Mouse (Mus musculus) adrenal gland, adult (tissue): ENCODE results near the gene Sprr2i.
A peak's percentile ranks its signal among the peaks of the same experiment; 100 is the strongest.

ENCODE experiments used
- DNase-seq, 2 experiments: peaks; one replicate each; pipeline ENCODE4 v3.0.0; 2022 to 2023; ENCODE audit warnings: low spot score in 1 of 2; ENCODE audit not compliant: inconsistent age in 2 of 2

The Sprr2i gene

DNA sequence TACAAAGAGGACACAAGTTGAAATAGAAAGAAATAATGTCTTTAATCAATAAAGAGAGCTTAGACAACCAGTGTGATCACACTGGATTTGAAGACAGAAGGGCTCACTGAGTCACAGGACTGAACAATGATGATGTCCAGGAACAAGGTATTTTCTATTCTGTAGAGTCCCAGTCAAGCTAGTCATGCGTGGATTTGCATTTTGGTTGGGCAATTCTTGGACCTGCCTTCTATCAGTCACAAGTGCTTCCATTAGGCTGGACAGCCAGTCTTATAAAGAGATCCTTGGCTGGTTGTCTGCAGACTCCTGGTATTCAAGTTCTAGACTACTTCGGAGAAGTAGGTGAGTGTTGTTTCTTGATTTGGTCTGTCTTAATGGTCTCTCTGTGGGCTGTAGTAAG lies at the start of gene Sprr2i:
Sprr2i (plus strand) TSS at position 301 of the 400 bp plus-strand sequence.
- no peak for DNase-seq

DNA sequence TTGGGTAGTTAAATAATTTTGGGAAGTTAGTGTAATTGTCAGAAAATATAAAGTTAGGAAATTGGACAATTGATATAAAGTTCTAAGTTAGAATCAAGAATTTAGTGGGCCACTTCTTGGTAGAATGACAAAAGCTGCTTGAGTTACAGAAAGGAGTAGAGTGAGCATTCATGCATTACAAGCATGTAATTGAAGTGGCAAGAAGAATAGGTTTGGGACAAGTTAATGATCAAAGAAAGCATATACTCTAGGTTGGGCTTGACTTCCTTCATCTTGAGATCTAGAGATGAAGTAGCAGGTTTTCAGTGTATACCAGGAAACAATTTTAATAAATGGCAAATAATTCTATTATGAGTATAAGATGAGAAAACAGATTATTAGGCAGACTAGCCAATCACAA lies 46.2 kb upstream of the Sprr2i start:
- DNase-seq: no peak

DNA sequence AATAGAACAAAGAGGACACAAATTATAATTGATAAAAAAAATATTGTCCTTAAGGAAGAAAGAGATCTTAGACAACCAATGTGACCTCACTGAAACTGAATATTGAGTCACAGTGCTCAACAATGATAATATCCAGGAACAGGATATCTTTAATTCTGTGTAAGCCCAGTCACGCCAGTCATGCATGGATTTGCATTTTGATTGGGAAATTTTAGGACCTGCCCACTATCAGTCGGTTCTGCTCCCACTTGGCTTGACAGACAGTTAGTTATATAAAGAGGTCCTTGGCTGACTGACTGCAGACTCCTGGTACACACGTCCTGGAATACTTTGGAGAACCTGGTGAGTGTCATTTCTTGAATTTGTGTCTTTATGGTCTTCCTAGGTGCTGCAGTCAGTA lies 42.9 kb upstream of the Sprr2i start, which contains the start of gene Sprr2f:
Sprr2f (plus strand) TSS at position 301 of the 400 bp plus-strand sequence.
- no peak for DNase-seq

DNA sequence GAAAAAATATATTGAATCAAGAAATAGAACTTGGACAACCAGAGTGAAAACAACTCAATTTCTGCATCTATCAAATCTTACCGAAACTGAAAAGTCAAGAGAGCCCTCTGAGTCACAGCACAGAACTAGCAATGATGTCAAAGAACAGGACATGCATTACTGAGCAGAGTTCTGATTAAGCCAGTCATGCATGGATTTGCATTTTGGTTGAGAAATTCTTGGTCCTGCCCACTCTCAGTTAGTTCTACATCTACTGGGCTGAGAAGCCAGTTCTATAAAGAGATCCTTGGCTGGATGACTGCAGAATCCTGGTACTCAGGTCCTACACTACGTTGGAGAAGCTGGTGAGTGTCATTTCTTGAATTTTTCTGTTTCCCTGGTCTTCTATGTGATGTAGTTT lies 34.2 kb upstream of the Sprr2i start:
- no peak for DNase-seq

DNA sequence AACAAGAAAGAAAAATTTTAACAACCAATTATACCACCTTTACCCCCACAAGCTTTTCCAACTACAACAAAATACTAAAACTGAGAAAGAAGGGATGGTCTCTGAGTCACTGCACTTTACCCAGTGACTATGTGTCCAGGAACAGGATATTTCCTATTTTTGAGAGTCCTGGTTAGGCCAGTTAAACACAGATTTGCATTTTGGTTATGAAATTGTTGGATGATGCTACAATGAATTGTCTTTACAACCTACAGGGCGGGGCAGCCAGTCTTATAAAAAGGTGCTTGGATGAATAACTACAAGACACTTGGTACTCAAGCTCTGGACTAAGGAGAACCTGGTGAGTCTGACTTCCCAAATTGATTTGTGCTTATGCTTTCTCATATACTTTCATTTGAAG lies 22.4 kb upstream of the Sprr2i start, which contains the start of gene Sprr2h:
Sprr2h (plus strand) TSS at position 301 of the 400 bp plus-strand sequence.
- DNase-seq: no peak

DNA sequence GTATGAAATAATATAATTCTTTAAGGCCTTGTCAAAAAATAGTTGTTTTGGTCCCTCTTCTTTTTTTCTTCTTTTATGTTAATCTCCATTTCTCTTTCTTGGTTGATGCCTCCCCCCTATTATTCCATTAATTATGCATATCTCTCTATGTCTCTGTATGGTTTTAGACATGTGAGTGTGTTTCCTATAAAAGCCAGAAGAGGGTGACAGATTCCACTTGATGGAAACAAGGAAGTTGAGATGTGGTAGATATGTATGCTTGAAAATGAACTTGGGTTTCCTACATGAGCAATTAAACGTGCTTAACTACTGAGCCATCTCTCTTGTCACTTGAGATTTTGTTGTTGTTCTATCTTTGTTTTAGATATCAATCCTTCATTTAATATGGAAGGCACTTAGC lies 13.5 kb upstream of the Sprr2i start:
- DNase-seq: peak in 1 of 2 experiments; percentile 48

DNA sequence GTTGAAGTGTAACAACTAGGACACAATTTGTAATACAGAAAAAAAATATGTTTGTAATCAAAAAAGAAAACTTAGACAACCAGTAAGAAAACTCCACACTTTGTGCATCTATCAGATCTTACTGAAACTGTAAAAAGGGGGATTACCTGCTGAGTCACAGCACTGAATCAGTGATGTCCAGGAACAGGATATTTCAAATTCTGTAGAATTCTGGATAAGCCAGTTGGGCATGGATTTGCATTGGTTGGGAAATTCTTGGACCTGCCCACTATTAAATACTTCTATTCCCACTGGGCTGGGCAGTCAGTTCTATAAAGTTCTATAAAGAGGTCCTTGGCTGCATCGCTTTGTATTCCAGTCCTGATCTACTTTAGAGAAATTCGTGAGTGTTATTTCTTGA lies 10.0 kb downstream of the Sprr2i start, which contains the start of gene Sprr2j-ps:
Sprr2j-ps (plus strand) TSS at position 301 of the 400 bp plus-strand sequence.
- no peak for DNase-seq

DNA sequence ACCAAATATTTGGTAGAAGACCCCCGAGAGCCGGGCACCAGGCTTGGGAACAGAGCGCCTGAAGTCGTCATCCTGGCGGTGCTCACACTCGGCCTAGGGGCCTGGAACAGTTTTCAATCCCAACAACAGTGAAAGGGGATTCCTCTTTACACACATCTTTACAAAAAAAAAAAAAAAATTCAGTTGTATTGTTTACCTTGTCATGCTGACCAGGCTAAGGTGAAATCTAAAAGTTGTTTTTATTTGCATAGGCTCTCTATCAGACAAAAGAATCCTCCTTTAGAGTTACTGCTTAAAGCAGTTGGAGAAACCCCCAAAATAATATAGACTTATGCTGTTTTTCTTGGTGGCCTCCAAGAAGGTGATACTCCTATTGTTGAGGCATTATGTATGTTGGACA lies 21.5 kb downstream of the Sprr2i start, which contains the start of gene Gm9774:
Gm9774 (minus strand) TSS at position 101 of the 400 bp plus-strand sequence.
- no peak for DNase-seq

DNA sequence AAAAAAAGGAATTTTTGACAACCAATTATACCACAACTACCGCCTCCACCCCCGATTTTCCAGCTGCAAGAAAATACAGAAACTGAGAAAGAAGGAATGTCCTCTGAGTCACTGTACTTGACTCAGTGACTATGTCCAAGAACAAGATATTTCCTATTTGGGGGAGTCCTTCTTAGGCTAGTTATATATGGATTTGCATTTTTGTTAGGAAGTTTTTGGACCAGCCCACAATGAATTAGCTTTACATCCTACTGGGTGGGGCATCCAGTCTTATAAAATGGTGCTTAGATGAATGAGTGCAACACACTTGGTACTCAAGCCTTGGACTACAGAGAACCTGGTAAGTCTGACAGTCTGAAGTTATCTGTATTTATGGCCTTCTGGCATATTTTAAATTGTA lies 24.5 kb downstream of the Sprr2i start, which contains the start of gene Sprr2k:
Sprr2k (plus strand) TSS at position 301 of the 400 bp plus-strand sequence.
- no peak for DNase-seq

DNA sequence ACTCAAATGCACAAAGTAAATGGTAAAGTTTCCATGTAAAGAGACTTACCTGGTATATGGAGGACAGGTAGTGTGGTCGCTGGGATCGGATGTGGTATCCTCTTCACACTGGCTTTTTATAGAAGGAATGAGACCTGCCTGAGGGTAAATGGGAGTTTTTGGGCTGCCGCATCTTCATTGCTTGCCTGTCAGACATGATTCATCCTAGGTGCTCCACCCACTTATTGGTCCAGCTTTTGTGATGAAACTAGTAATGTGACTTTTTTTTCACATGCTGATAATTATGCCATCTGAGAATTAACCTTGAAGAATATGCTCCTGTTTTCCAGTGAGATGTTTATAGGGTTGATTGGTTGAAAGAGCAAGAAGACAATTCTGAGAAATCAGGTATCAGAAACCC lies 30.9 kb downstream of the Sprr2i start, which contains the start of gene Sprr1b:
Sprr1b (minus strand) TSS at position 101 of the 400 bp plus-strand sequence.
- no peak for DNase-seq

DNA sequence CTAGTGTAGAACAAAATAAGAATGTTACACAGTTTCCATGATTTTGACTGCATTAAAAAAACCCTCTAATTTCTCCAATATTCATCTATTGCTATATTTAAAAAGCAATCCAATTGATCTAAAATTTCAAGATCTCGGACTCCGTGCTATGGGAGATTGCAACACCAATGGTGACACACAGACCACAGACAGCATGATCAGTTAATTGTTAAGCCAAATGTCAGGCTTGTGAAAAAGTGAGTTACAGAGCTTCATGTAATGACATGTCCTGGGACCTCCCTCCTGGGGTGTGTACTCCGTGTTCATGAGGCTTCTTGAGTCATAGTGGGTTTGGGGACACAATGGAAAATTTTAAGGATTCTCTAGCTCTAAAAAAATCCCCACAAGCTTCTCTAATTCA lies 32.4 kb downstream of the Sprr2i start:
- no peak for DNase-seq

DNA sequence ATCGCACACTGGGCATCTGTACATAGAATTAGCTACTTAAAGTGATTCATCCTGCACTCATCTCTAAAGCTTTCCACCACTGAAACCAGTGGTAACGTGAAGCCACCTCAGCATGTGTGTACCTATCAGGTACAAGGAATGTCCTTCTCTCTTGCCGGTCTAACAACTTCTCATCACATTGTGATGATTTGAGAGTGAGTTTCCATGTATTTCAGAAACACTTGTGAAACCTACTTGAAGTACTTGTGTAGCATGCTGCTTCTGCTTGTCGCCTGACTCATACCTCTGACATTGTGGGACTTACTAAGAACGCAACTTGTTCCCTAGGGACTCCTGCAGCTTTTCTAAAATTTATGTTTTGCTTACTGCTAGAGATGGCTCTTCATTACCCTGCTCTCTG lies 47.4 kb downstream of the Sprr2i start:
- DNase-seq: no peak

DNA sequence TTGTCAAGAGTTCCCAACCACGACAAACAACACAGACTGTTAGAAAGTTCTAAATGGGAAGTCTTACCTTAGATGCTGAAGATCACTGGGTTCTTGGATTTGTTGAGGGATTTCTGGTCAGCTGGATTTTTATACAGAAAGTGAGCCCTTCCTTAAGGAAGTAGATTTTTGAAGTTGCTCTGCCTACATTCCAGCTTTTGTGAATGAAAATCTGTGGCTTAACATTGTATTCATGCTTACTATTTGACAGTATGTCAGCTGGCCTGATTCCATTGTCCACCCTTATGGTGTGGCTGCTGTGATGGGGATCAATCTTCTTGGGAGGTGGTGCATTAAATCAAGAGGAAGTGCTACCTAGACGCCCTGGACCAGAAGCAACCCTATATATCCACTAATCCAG lies 50.8 kb downstream of the Sprr2i start, which contains the start of gene Sprr3:
Sprr3 (minus strand) TSS at position 101 of the 400 bp plus-strand sequence.
- no peak for DNase-seq
